Mouse (Mus musculus) forebrain, embryonic 14.5 days (tissue): ENCODE measurements at regions not wholly inside any gene's neighbourhood (a gene's known extent, or its start where the extent isn't known, plus 50 kb on each side); places are given as distances from the start of the nearest gene placed in this dataset.

Experiments used
- ATAC-seq: fragments of 200-750 bp; cut with Nextera tagmentation; 2 replicates; pipeline ENCODE4 v1.8.0; 2017; ENCODE audit warnings: mild to moderate bottlenecking, moderate library complexity
- DNase-seq: peaks from one replicate; pipeline ENCODE4 v3.0.0-alpha.2; 2015; ENCODE audit warnings: low spot score
- H3K27ac ChIP-seq: fragments of 300-500 bp; sonication (generic); 2 replicates; pipeline ENCODE4 v1.5.1; 2014; ENCODE audit warnings: low read depth, mild to moderate bottlenecking, control low read depth, low read length, moderate library complexity
- H3K27me3 ChIP-seq: fragments of 300-500 bp; sonication (generic); replicated peaks from 2 replicates; pipeline ENCODE4 v1.6.1; 2014; ENCODE audit warnings: low read length, control low read depth, mixed read lengths; ENCODE audit not compliant: control insufficient read depth, insufficient read depth
- H3K36me3 ChIP-seq: fragments of 300-500 bp; sonication (generic); 2 replicates; pipeline ENCODE4 v1.6.1; 2014; ENCODE audit warnings: low read length, control low read depth; ENCODE audit not compliant: control insufficient read depth, insufficient read depth
- H3K4me1 ChIP-seq: fragments of 300-500 bp; sonication (generic); 2 replicates; pipeline ENCODE4 v1.6.1; 2014; ENCODE audit warnings: antibody characterized with exemption, low read length, control low read depth; ENCODE audit not compliant: control insufficient read depth, insufficient read depth
- H3K4me2 ChIP-seq: fragments of 300-500 bp; sonication (generic); 2 replicates; pipeline ENCODE4 v1.6.1; 2014; ENCODE audit warnings: mild to moderate bottlenecking, control low read depth, low read length
- H3K4me3 ChIP-seq: fragments of 300-500 bp; sonication (generic); 2 replicates; pipeline ENCODE4 v1.5.1; 2014; ENCODE audit warnings: low read depth, low read length, control low read depth
- H3K9ac ChIP-seq: fragments of 300-500 bp; sonication (generic); 2 replicates; pipeline ENCODE4 v1.6.1; 2014; ENCODE audit warnings: mild to moderate bottlenecking, low read length, control low read depth, moderate library complexity
- H3K9me3 ChIP-seq: fragments of 300-500 bp; sonication (generic); replicated peaks from 2 replicates; pipeline ENCODE4 v1.6.1; 2016; ENCODE audit warnings: low read length, control low read depth, mixed read lengths; ENCODE audit not compliant: control insufficient read depth
- WGBS: fragments of 180-500 bp; shearing (Covaris S2); extraction: QIAGEN DNeasy Blood & Tissue Kit; methylation state at CpG from one replicate; pipeline ENCODE4 v1.1.7; 2014; 5-methylcytosine and 5-hydroxymethylcytosine counted together

DNA sequence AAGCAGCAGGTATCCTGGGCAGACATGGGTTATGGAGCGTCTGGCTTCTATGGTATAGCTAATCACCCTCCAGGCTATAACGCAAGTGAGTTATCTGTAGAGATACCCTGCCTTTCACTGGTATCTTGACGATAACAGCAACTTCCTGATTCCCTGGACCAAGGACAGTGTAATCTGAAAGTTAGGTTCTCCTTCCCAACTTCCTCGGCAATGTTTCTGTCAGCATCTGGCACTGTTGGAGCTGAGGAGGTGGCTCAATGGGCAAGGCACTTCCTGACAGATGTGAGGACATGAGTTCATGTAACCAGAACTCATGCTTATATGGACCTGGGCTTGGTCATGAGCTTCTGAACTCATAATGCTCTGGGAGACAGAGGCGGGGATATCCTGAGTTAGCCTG lies 620.9 kb upstream of the Adam5 start:
- 85% methylated on average over 5 of the region's 5 CpGs for WGBS

DNA sequence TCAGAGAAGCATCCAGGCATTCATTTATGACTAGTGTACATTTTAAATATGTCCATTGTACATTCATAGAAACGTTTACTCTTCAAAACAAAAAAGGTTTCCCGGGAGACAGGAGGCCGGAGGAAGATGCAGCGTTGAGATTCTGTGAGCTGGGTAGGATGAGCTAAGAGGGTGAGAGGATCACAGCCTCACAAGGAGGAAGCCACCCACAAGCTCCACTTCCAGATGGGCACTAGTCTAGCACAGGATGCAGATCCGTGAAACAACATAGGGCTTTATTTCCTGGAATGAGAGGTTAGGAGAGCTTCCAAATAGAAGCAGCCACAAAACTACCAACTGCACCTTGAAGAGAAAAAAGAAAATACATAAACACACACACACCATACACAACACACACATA lies 619.4 kb upstream of the Adam5 start:
- Histone ChIP-seq H3K27ac (no peak overlapping the region), H3K4me3 (no peak overlapping the region), H3K4me2 (no peak overlapping the region), H3K9ac (no peak overlapping the region), H3K9me3 (no peaks in the 10 kb centered on the region), H3K4me1 (0 out of 2 replicates have a peak, but pooled peaks cover 2% of the 10 kb centered on the region), H3K27me3 (no peaks in the 10 kb centered on the region), H3K36me3 (no peaks in the 10 kb centered on the region)
- no peak for DNase-seq
- ATAC-seq = no peak
- WGBS = 78% methylated on average over 5 of the region's 5 CpGs

More for the DNA sequence above, 620.9 kb upstream of the Adam5 start:
- H3K4me2 ChIP-seq = no peak overlapping the region
- ATAC-seq (no peak), DNase-seq (no peak)
- H3K27me3 ChIP-seq = no peaks in the 10 kb centered on the region
- H3K9ac ChIP-seq = no peak overlapping the region
- no peaks in the 10 kb centered on the region for H3K9me3 ChIP-seq
- 0 out of 2 replicates have a peak, but pooled peaks cover 2% of the 10 kb centered on the region for H3K4me1 ChIP-seq
- H3K4me3 ChIP-seq = no peak overlapping the region
- H3K36me3 ChIP-seq = no peaks in the 10 kb centered on the region
- H3K27ac ChIP-seq = no peak overlapping the region

DNA sequence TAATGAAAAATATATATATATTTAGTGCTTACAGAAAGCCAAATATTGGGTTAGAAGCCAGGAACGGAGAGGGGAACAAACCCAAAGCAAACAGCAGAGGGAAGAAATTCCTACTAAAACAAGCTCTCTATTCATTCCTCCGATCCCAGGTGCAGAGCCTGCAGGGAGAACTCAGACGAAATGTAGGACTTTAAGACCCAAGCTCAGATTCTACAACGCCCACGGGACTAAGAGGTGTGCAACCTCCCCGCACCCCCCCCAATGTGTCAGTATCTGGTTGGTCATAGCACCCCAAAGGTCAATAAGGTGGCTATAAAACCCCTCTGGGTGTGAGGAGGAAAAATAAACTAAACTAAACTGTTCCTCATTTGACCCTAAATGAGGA lies 616.9 kb upstream of the Adam5 start:
- Histone ChIP-seq H3K36me3 (no peaks in the 10 kb centered on the region), H3K27me3 (no peaks in the 10 kb centered on the region), H3K4me3 (no peak overlapping the region), H3K4me1 (0 out of 2 replicates have a peak, but pooled peaks cover 2% of the 10 kb centered on the region), H3K9ac (no peak overlapping the region), H3K9me3 (no peaks in the 10 kb centered on the region), H3K27ac (no peak overlapping the region), H3K4me2 (no peak overlapping the region)
- DNase-seq (no peak), ATAC-seq (no peak)
- 52% methylated on average over 6 of the region's 6 CpGs for WGBS

DNA sequence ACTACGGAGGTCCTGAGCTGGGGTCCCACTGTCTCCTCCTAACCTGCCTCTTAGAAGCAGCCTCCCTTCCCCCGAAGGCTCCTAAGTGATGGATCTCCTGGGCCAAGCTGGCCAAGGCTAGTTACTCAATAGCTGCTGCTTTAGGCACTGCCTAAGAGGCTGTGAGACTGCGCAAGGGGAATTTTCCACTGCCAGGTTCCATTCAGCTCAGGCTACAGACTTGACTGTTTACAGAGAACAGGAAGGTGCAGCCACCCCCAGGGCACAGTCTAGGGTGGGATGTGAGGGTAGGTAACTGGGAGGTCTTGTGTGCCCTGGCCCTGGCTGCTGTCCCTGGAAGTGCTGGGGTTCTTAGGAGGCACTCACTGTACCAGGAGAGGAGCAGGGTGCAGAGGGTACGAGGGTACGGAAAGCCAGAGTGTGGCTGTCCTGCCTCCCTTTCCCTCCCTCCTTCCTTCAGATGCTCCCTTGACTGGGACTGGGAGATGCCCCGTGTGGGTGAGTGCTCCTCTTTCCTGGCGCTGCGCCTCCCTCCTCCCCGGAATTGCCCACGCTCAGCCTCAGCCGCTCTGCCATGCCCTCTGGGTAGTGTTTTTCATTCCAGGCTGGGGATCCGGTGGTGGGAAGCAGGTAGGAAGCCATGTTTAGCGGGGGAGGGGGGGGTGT lies 616.4 kb upstream of the Adam5 start:
- H3K9ac ChIP-seq = no peak overlapping the region
- DNase-seq (no peak), ATAC-seq (no peak)
- no peaks in the 10 kb centered on the region for H3K27me3 ChIP-seq
- no peak overlapping the region for H3K4me3 ChIP-seq
- no peaks in the 10 kb centered on the region for H3K9me3 ChIP-seq
- 36% methylated on average over 13 of the region's 13 CpGs for WGBS
- no peak overlapping the region for H3K27ac ChIP-seq
- H3K36me3 ChIP-seq = no peaks in the 10 kb centered on the region
- no peak overlapping the region for H3K4me2 ChIP-seq
- 0 out of 2 replicates have a peak, but pooled peaks cover 2% of the 10 kb centered on the region for H3K4me1 ChIP-seq

DNA sequence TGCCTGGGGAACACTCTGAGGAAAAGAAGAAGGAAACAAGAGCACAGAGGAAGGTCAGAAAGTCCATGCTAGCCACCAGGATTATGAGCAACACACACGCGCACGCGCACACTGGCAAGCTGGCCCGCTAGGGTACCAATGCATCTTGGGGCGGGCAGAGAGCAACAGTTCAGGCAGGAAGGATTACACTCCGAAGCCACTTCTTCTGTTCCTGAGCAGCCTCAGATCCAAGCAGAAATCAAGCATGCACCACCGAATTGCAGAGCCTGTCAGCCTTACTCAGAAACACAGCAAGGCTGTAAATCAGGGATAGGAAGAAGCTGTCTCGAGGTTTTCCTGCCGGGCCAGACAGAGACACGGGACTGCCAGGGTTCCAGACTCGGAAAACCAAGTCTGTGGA lies 615.8 kb upstream of the Adam5 start:
- Histone ChIP-seq H3K4me1 (0 out of 2 replicates have a peak, but pooled peaks cover 2% of the 10 kb centered on the region), H3K4me2 (no peak overlapping the region), H3K36me3 (no peaks in the 10 kb centered on the region), H3K4me3 (no peak overlapping the region), H3K9ac (no peak overlapping the region), H3K27me3 (no peaks in the 10 kb centered on the region), H3K9me3 (no peaks in the 10 kb centered on the region), H3K27ac (no peak overlapping the region)
- WGBS = 77% methylated on average over 12 of the region's 12 CpGs
- no peak for ATAC-seq
- no peak for DNase-seq

DNA sequence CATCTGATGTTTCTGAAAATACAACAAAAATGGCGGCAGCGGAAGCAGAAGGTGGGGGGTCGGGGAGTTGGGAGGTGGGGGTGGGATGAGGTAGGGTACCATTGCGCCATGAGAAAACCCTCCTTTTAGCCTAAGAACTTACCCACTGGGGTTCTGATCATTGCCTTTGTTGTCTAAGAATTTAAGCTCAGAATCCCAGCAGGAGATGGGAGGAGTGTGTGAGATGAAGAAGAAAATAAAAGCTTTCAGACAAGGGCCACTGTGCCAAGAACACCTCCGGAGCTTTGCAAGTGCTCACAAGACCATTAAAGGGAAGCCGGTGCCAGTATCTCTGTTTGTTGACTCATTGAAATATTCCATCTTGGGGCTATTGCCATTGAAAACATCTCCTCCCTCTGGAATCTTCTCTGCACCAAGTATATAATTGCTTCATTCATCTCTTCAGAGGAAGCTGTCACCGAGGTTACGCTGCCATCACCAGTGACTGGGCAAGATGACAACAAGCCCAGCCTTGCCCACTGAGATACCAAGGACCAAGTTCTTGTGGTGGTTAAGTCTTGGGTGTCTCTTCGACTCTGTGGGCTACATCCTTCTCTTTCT lies 614.0 kb upstream of the Adam5 start:
- WGBS = 72% methylated on average over 9 of the region's 9 CpGs

DNA sequence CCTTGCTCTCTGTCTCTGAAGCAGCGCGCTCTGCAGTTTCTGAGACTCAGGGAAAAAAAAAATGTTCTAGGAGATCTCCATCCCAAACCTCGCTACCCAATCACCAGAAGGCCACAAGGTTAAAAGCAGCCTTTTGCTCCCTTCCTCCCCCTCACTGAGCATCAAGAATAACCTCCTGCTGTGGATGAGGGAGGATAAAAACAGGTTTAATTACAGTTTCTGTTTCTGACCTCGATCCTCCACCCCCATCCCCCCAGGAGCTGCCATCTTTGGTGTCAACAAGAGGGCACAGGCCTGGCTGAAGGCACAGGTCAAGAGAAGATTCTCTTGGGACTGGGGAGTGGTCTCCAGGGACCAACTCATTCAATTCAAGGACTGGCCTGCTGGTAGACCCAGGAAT lies 613.0 kb upstream of the Adam5 start:
- DNase-seq (no peak), ATAC-seq (no peak)
- WGBS = 24% methylated on average over 4 of the region's 4 CpGs
- Histone ChIP-seq H3K4me3 (no peak overlapping the region), H3K4me2 (no peak overlapping the region), H3K27ac (no peak overlapping the region), H3K4me1 (0 out of 2 replicates have a peak, but pooled peaks cover 2% of the 10 kb centered on the region), H3K9ac (no peak overlapping the region), H3K9me3 (no peaks in the 10 kb centered on the region), H3K27me3 (no peaks in the 10 kb centered on the region), H3K36me3 (no peaks in the 10 kb centered on the region)

More for the DNA sequence above, 614.0 kb upstream of the Adam5 start:
- H3K4me3 ChIP-seq = no peak overlapping the region
- 0 out of 2 replicates have a peak, but pooled peaks cover 2% of the 10 kb centered on the region for H3K4me1 ChIP-seq
- H3K4me2 ChIP-seq = no peak overlapping the region
- no peak overlapping the region for H3K9ac ChIP-seq
- DNase-seq (no peak), ATAC-seq (no peak)
- no peak overlapping the region for H3K27ac ChIP-seq
- no peaks in the 10 kb centered on the region for H3K36me3 ChIP-seq
- no peaks in the 10 kb centered on the region for H3K9me3 ChIP-seq
- no peaks in the 10 kb centered on the region for H3K27me3 ChIP-seq

DNA sequence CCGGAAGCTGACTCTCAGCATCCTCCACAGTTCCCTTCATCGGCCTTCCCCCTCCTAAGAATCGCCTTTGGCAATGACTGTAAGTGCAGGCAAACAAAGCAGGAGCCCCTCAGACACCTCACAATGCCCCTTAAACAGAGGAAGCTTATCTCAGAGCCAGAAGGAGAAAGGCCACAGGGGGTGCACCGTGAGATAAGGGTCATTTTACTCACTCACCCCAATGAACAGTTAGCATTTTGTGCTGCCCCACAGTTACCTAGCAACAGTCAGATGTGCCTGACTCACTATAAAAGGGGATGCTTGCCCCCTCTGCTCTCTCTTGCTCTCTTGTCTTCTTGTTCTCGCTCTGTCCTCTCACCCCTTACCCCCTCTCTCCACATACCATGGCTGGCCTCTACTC lies 606.4 kb upstream of the Adam5 start:
- H3K4me2 ChIP-seq = no peak overlapping the region
- 13% methylated on average over 5 of the region's 5 CpGs for WGBS
- H3K9ac ChIP-seq = no peak overlapping the region
- no peaks in the 10 kb centered on the region for H3K27me3 ChIP-seq
- H3K36me3 ChIP-seq = no peaks in the 10 kb centered on the region
- ATAC-seq = peak; percentile 10; the same call in 1 of the 2 replicates
- no peaks in the 10 kb centered on the region for H3K9me3 ChIP-seq
- H3K27ac ChIP-seq = peak overlapping the region; percentile 14; the same call in 1 of the 2 replicates
- DNase-seq = no peak
- no peaks in the 10 kb centered on the region for H3K4me1 ChIP-seq
- H3K4me3 ChIP-seq = no peak overlapping the region

DNA sequence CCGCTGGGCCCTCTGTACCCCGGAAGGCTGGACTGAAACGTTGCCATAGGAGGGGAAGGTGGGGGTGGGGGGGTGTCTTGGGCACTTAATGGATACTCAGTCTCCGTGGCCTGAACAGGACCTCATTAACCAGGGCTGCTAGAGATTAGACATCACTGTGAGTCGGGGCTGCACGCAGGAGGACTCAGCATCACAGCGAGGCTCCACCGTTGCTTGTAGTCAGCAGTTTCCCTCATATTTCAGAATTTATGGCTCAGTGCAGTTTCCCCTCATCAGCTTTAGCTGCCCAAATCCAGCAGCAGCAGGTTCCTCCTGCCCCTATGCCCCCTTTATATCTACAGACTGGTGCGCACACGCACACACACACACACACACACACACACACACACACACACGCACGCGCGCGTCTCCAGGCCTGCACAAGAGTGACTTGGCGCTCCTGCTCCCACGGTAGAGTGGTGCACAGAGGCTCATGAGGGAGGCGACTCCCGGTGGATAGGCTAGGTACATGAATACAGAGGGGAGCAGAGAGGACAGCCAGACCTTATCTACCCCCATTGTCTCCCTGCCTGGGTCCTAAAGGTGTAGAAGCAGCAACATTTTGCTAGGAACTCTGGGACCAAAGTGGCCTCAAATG lies 605.8 kb upstream of the Adam5 start:
- H3K36me3 ChIP-seq = no peaks in the 10 kb centered on the region
- no peaks in the 10 kb centered on the region for H3K27me3 ChIP-seq
- ATAC-seq (peak; percentile 26; the same call in 1 of the 2 replicates), DNase-seq (peak; percentile 28)
- H3K4me3 ChIP-seq = no peak overlapping the region
- H3K27ac ChIP-seq = peak overlapping the region; percentile 14; the same call in 1 of the 2 replicates
- H3K4me2 ChIP-seq = no peak overlapping the region
- H3K9ac ChIP-seq = no peak overlapping the region
- WGBS = 47% methylated on average over 19 of the region's 19 CpGs
- no peaks in the 10 kb centered on the region for H3K9me3 ChIP-seq
- H3K4me1 ChIP-seq = no peaks in the 10 kb centered on the region
